Mouse (Mus musculus) v-Abl transformed pro-B cells (cell line): ENCODE data around the gene Npff.

Source experiments
- in situ Hi-C, 2 experiments: fragments of 400-800 bp; cut with MboI; formaldehyde crosslinking; loops; one replicate each; pipeline ENCODE4 v1.15.1; 2025; ENCODE audit not compliant: unreplicated experiment in 2 of 2

Gene Npff

GRCm38 (mm10) chr15:102508336-102508735 lies 16.4 kb downstream of the Npff start:
- in situ Hi-C loops = no loop called here

GRCm38 (mm10) chr15:102507561-102507960 lies 17.2 kb downstream of the Npff start:
- in situ Hi-C loops = no loop called here

GRCm38 (mm10) chr15:102506864-102507263 lies 17.9 kb downstream of the Npff start:
- in situ Hi-C loops = no loop called here

GRCm38 (mm10) chr15:102506464-102506830 lies 18.3 kb downstream of the Npff start:
- in situ Hi-C loops = no loop called here

GRCm38 (mm10) chr15:102505770-102506463 lies 18.8 kb downstream of the Npff start:
- in situ Hi-C loops = no loop called here

- in situ Hi-C loops = no loop called here
Observed at GRCm38 (mm10) chr15:102505073-102505769, 19.5 kb downstream of the Npff start.

GRCm38 (mm10) chr15:102503924-102504782 lies 20.6 kb downstream of the Npff start:
- in situ Hi-C loops = no loop called here

- in situ Hi-C loops = no loop called here
Observed at GRCm38 (mm10) chr15:102503447-102503846, 21.3 kb downstream of the Npff start, which contains the start of gene Gm10337. TSS of gene Gm10337 (plus strand) at chr15:102503722.

GRCm38 (mm10) chr15:102502254-102502840 lies 22.4 kb downstream of the Npff start:
- in situ Hi-C loops = no loop called here

- in situ Hi-C loops = no loop called here
Observed at GRCm38 (mm10) chr15:102501084-102501814, 23.5 kb downstream of the Npff start.

GRCm38 (mm10) chr15:102500479-102500878 lies 24.3 kb downstream of the Npff start:
- in situ Hi-C loops = no loop called here

GRCm38 (mm10) chr15:102499851-102500250 lies 24.9 kb downstream of the Npff start:
- in situ Hi-C loops = no loop called here

- in situ Hi-C loops = no loop called here
Observed at GRCm38 (mm10) chr15:102499370-102499769, 25.4 kb downstream of the Npff start.

- in situ Hi-C loops = no loop called here
Observed at GRCm38 (mm10) chr15:102498322-102498721, 26.4 kb downstream of the Npff start.

GRCm38 (mm10) chr15:102487664-102488063 lies 37.1 kb downstream of the Npff start:
- in situ Hi-C loops = no loop called here

GRCm38 (mm10) chr15:102485853-102486252 lies 38.9 kb downstream of the Npff start:
- in situ Hi-C loops = no loop called here

GRCm38 (mm10) chr15:102483136-102483535 lies 41.6 kb downstream of the Npff start:
- in situ Hi-C loops = loop anchor here in 1 of 2 experiments (5.0 kb wide), 1 partner anchor 984 kb away; no protein-coding TSS in a partner anchor

- in situ Hi-C loops = no loop called here
Observed at GRCm38 (mm10) chr15:102474520-102474919, 50.2 kb downstream of the Npff start.
